ENCODE assay signal across 8 mouse cellular contexts in the genomic region with DNA sequence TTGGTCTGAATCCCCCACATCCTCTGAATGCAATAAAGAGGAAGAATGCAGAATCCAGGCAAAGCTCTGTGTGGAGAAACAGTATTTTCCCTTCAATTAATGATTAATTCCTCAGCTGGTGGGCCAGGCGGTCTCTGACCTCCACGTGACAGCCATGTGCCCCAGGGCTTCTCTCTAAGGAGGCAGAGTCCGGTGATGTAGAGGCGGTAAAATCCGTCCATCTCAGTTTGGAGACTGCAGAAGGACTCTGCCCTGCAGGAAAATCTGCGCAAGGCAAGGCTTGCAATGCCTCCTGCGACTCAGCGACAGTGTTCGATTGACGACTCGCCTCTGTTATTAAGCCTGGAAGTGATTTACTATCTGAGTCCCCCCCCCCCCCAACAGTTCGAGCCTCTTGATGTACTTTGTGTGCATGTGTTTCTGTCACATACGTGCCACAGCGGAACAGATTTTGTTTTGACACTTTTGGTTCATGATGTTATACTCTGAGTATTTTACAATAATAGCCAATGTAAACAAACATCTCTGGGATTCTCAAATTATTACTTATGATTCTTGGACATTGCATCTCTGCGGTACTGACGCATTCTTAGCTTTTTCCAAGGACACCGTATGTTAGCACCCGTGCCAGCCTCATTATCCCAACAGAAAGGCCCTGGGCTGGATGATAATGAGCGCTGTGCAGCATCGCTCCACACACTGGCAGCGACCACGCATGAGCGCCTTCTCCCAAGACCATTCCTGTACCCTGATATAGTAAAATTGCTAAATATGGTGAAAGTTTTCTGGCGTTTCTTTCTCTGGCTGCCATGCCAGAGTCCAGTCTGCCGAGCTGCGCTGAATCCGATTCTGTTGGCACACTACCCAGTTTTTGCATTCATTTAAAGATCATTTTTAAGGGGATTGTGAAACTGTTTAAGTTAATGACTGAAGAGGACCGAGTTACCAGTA. TPM values are rescaled to one million over a fixed set of nuclear protein-coding genes. Genes with fewer than 3 reads are reported as not detected.
DNase-seq lines count a peak whose midpoint lies in the region; ATAC-seq and TF ChIP-seq lines count a peak whose summit lies in the region.

No protein-coding gene starts in this region.

- intact Hi-C loops in heart, adult 2 months (cut with DNase I) = loop anchor here (10.0 kb wide), 3 partner anchors 437 to 1347 kb away; partner anchors contain the start of gene Rnf144a

- H3K79me2 ChIP-seq in heart, adult 2 months (replicated peaks; ENCODE audit: control insufficient read depth, insufficient read depth, low read length) = no peaks in the 10 kb centered on the region

- no peak for TF ChIP-seq CTCF in spleen, adult 2 months (IDR thresholded peaks at IDR 0.05; ENCODE audit: extremely low read depth, insufficient read depth, insufficient read length, insufficient replicate concordance)
- TF ChIP-seq CTCF in heart, adult 2 months (IDR thresholded peaks at IDR 0.05) = no peak

- no peak for TF ChIP-seq EP300 in heart, adult 2 months (IDR thresholded peaks at IDR 0.05; ENCODE audit: insufficient read depth, low read depth, low read length)

- H3K9ac ChIP-seq in heart, adult 2 months (ENCODE audit: low read depth, low read length) = no peak overlapping the region
- H3K9ac ChIP-seq in liver, embryonic 11.5 days (ENCODE audit: low read depth, low read length) = peak overlapping the region; percentile 43; the same call in 1 of the 2 replicates
- peak overlapping the region; percentile 57; the same call in 1 of the 2 replicates for H3K9ac ChIP-seq in neural tube, embryonic 15.5 days (replicated peaks)

- peak overlapping the region; percentile 27 for H3K27ac ChIP-seq in spleen, adult 2 months (ENCODE audit: insufficient read depth, low read length)
- peak overlapping the region; percentile 98 for H3K27ac ChIP-seq in heart, adult 2 months
- H3K27ac ChIP-seq in liver, embryonic 11.5 days (ENCODE audit: low read depth, low read length) = peak overlapping the region; percentile 91
- peak overlapping the region; percentile 93 for H3K27ac ChIP-seq in neural tube, embryonic 15.5 days (replicated peaks)

- H3K9me3 ChIP-seq in liver, embryonic 11.5 days (ENCODE audit: control insufficient read depth, low read length) = no peaks in the 10 kb centered on the region
- H3K9me3 ChIP-seq in neural tube, embryonic 15.5 days (replicated peaks) = no peaks in the 10 kb centered on the region

- no peak for TF ChIP-seq POLR2A in spleen, adult 2 months (IDR thresholded peaks at IDR 0.05; ENCODE audit: low read depth, low read length)
- no peak for TF ChIP-seq POLR2A in heart, adult 2 months (IDR thresholded peaks at IDR 0.05; ENCODE audit: insufficient read depth, low read depth, low read length)

- ATAC-seq in liver, embryonic 11.5 days (replicated peaks; ENCODE audit: low FRiP score) = no peak
- ATAC-seq in neural tube, embryonic 15.5 days (ENCODE audit: low FRiP score) = no peak
- ATAC-seq in granulocyte monocyte progenitor cell, adult 5-6 weeks (replicated peaks; ENCODE audit: poor library complexity, severe bottlenecking) = no peak

- peak overlapping the region; percentile 21; the same call in 1 of the 2 replicates for H3K4me3 ChIP-seq in spleen, adult 2 months (ENCODE audit: extremely low read depth, insufficient read depth, insufficient read length)
- peak overlapping the region; percentile 19 for H3K4me3 ChIP-seq in heart, adult 2 months
- peak overlapping the region; percentile 71 for H3K4me3 ChIP-seq in liver, embryonic 11.5 days (ENCODE audit: low read depth, low read length)
- peak overlapping the region; percentile 60 for H3K4me3 ChIP-seq in neural tube, embryonic 15.5 days (replicated peaks)

- H3K36me3 ChIP-seq in spleen, adult 2 months (ENCODE audit: control insufficient read depth, insufficient read depth, low read length) = no peaks in the 10 kb centered on the region
- H3K36me3 ChIP-seq in heart, adult 2 months (ENCODE audit: control insufficient read depth, insufficient read depth, low read length) = no peaks in the 10 kb centered on the region
- no peaks in the 10 kb centered on the region for H3K36me3 ChIP-seq in liver, embryonic 11.5 days (ENCODE audit: control insufficient read depth, insufficient read depth, low read length)
- H3K36me3 ChIP-seq in neural tube, embryonic 15.5 days = no peaks in the 10 kb centered on the region

- peak overlapping the region; percentile 83 for H3K4me2 ChIP-seq in liver, embryonic 11.5 days
- H3K4me2 ChIP-seq in neural tube, embryonic 15.5 days = peak overlapping the region; percentile 96

- DNase-seq in spleen, adult 2 months (ENCODE audit: low read depth in 1 of 2, low spot score in 2 of 2) = no peak
- DNase-seq in spleen, postnatal 14 days (ENCODE audit: low spot score in 2 of 2) = no peak
- DNase-seq in cerebellum, adult 9-10 months = peak; percentile 55
- DNase-seq in heart, adult 2 months = peak; percentile 43 to 48
- DNase-seq in kidney, adult 11 months = peak; percentile 92
- peak; percentile 43 for DNase-seq in liver, embryonic 11.5 days (ENCODE audit: low spot score)

- H3K4me1 ChIP-seq in spleen, adult 2 months (ENCODE audit: control insufficient read depth, insufficient read depth, insufficient read length) = peaks cover 19% of the 10 kb centered on the region
- H3K4me1 ChIP-seq in heart, adult 2 months (ENCODE audit: control insufficient read depth, insufficient read depth, low read length) = no peaks in the 10 kb centered on the region
- peaks cover 7% of the 10 kb centered on the region for H3K4me1 ChIP-seq in liver, embryonic 11.5 days (replicated peaks; ENCODE audit: control insufficient read depth, insufficient read depth, low read length)
- H3K4me1 ChIP-seq in neural tube, embryonic 15.5 days = peaks cover 72% of the 10 kb centered on the region

- 13% methylated on average over 28 of the region's 28 CpGs for WGBS in spleen, adult 2 months
- 56% methylated on average over 28 of the region's 28 CpGs for WGBS in heart, adult 2 months
- WGBS in liver, embryonic 11.5 days = 7% methylated on average over 28 of the region's 28 CpGs
- WGBS in neural tube, embryonic 15.5 days = 4% methylated on average over 28 of the region's 28 CpGs

- peaks cover 11% of the 10 kb centered on the region for H3K27me3 ChIP-seq in spleen, adult 2 months (ENCODE audit: control insufficient read depth, insufficient read depth, low read length)
- no peaks in the 10 kb centered on the region for H3K27me3 ChIP-seq in heart, adult 2 months (ENCODE audit: control insufficient read depth, insufficient read depth, low read length)
- H3K27me3 ChIP-seq in liver, embryonic 11.5 days (replicated peaks; ENCODE audit: control insufficient read depth, insufficient read depth, low read length) = peaks cover 88% of the 10 kb centered on the region
- H3K27me3 ChIP-seq in neural tube, embryonic 15.5 days (replicated peaks) = no peaks in the 10 kb centered on the region

RNA-seq across cellular contexts. Expression of gene Id2, which starts 0.5 kb away (rescaled TPM):
- 106 and 113 TPM in 2 replicates for polyA plus RNA-seq in spleen, adult 2 months (2012; rRNA removed)
- 10 to 100 TPM in 1 of 2 experiments, 1 to 10 TPM in 1; 9.3 to 11.9 TPM for total RNA-seq in heart, adult 2 months (2021)
- 26.7 and 27.8 TPM in 2 replicates for polyA plus RNA-seq in heart, adult 2 months (2012; rRNA removed)
- polyA plus RNA-seq in liver, embryonic 11.5 days (2014; fragmentation: Nextera tagmentation; extraction: Ambion mirVana) = 227 and 228 TPM in 2 replicates
- polyA plus RNA-seq in neural tube, embryonic 15.5 days (2015; fragmentation: Nextera tagmentation; extraction: Ambion mirVana) = 252 and 258 TPM in 2 replicates
- total RNA-seq in granulocyte monocyte progenitor cell, adult 5-6 weeks (2014; fragmentation: Nextera tagmentation) = 1.7 and 8.5 TPM in 2 replicates
- 7.4 and 11.7 TPM in 2 replicates for total RNA-seq in granulocyte monocyte progenitor cell, adult 5-6 weeks (2017)

Comparison
In these comparisons a context has a peak if more than half of its experiments do, and no peak if none do; other contexts are left out.
1. DNase-seq: peak in cerebellum, adult 9-10 months (single experiment), heart, adult 2 months (2 of 2), kidney, adult 11 months (single experiment) and liver, embryonic 11.5 days (single experiment); none in spleen, adult 2 months (0 of 2) and spleen, postnatal 14 days (0 of 2).
2. H3K27ac ChIP-seq: peak in every context shown above with its lines; median percentile 98 in heart, adult 2 months; 93 in neural tube, embryonic 15.5 days; 91 in liver, embryonic 11.5 days; 27 in spleen, adult 2 months.
3. H3K4me3 ChIP-seq: peak in every context shown above with its lines; median percentile 71 in liver, embryonic 11.5 days; 60 in neural tube, embryonic 15.5 days; 21 in spleen, adult 2 months; 19 in heart, adult 2 months.